Mouse (Mus musculus): Measurements from ENCODE around the gene Ranbp9.

GRCm38 (mm10) chr13:43479767-43480571 is 1.1 kb downstream of the Ranbp9 start:
- TF ChIP-seq CTCF (IDR thresholded peaks at IDR 0.05) (no peak), EP300 (IDR thresholded peaks at IDR 0.05) (no peak)
